Mouse (Mus musculus) liver, embryonic 12.5 days (tissue): ENCODE measurements around the gene Gfi1b. TPM values are rescaled to one million over a fixed set of nuclear protein-coding genes. Genes with fewer than 3 reads are reported as not detected.

Experiments used
- ATAC-seq: fragments of 200-750 bp; cut with Nextera tagmentation; 2 replicates; pipeline ENCODE4 v1.8.0; 2017; ENCODE audit warnings: moderate number of reproducible peaks, mild to moderate bottlenecking, moderate library complexity
- H3K27ac ChIP-seq: fragments of 300-500 bp; sonication (generic); 2 replicates; pipeline ENCODE4 v1.5.1; 2016; ENCODE audit warnings: mild to moderate bottlenecking
- H3K27me3 ChIP-seq: fragments of 300-500 bp; sonication (generic); replicated peaks from 2 replicates; pipeline ENCODE4 v1.6.1; 2016; ENCODE audit warnings: mild to moderate bottlenecking, moderate library complexity
- H3K36me3 ChIP-seq: fragments of 300-500 bp; sonication (generic); 2 replicates; pipeline ENCODE4 v1.6.1; 2016; ENCODE audit warnings: mild to moderate bottlenecking, moderate library complexity
- H3K4me1 ChIP-seq: fragments of 300-500 bp; sonication (generic); 2 replicates; pipeline ENCODE4 v1.6.1; 2016
- H3K4me2 ChIP-seq: fragments of 300-500 bp; sonication (generic); 2 replicates; pipeline ENCODE4 v1.6.1; 2016; ENCODE audit warnings: mild to moderate bottlenecking, moderate library complexity
- H3K4me3 ChIP-seq: fragments of 300-500 bp; sonication (generic); 2 replicates; pipeline ENCODE4 v1.5.1; 2016; ENCODE audit warnings: mild to moderate bottlenecking, moderate library complexity
- H3K9ac ChIP-seq: fragments of 300-500 bp; sonication (generic); 2 replicates; pipeline ENCODE4 v1.6.1; 2016; ENCODE audit warnings: mild to moderate bottlenecking, moderate library complexity
- H3K9me3 ChIP-seq: fragments of 300-500 bp; sonication (generic); replicated peaks from 2 replicates; pipeline ENCODE4 v1.6.1; 2016; ENCODE audit warnings: mild to moderate bottlenecking, moderate library complexity
- WGBS: fragments of 180-500 bp; shearing (Covaris S2); methylation state at CpG from one replicate; pipeline ENCODE4 v1.1.7; 2016; ENCODE audit not compliant: insufficient replicate concordance; 5-methylcytosine and 5-hydroxymethylcytosine counted together
- microRNA-seq: library from miRNA; unstranded; fragments of <30 nt; microRNA quantifications from one replicate; pipeline ENCODE4, GENCODE M21; 2017
- polyA plus RNA-seq: library from polyadenylated mRNA; unstranded; fragments of >200 nt; fragmentation: Nextera tagmentation; extraction: Ambion mirVana; gene quantifications from 2 replicates; pipeline ENCODE4 v1.2.1, GENCODE M21; 2016

Gfi1b gene
- polyA plus RNA-seq, 1 experiment from 2014 or later, result 117 TPM

DNA sequence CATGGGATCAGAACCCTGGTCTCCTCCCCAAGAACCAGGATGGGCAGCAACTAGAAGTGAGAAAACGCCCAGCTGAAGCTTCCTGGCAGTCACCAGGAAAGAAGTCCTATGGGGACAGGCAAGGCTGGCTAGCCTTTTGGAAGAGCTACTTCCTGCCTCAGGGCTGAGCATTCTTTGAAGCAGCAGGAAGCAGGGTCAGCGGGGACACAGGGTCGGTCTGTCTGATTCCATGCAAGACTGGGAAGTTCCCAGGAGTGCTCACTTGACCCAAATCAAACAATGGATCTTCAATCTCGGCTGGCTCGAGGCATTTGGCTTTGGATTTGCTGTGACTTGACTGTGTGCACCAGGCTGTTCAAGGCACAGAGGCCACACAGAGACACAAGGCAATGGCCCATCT, 55.2 kb downstream of the Gfi1b start:
- H3K27ac ChIP-seq, result no peak overlapping the region
- H3K4me1 ChIP-seq, result no peaks in the 10 kb centered on the region
- 57% methylated on average over 5 of the region's 5 CpGs for WGBS
- H3K4me3 ChIP-seq, result no peak overlapping the region
- peaks cover 61% of the 10 kb centered on the region for H3K36me3 ChIP-seq
- no peak for ATAC-seq
- no peaks in the 10 kb centered on the region for H3K9me3 ChIP-seq
- no peak overlapping the region for H3K9ac ChIP-seq
- H3K4me2 ChIP-seq, result no peak overlapping the region
- no peaks in the 10 kb centered on the region for H3K27me3 ChIP-seq

DNA sequence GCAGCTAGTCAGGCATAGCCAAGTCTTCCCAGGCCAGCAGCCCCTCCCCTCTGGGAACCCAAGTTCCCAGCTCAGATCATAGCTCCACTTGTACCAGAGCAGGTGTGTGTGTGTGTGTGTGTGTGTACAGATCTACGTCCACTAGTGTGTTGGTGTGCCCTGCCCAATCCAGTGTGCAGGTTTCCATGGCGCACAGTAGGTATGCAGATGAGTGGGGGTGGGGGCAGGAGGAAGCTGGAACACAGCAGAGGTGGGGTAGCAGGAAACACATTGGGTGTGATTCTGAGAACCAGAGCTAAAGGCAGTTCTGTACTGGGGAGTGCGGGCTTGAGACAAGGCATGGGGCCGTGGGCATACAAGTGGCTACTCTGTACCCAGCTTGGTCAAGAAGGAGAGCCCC, 57.4 kb downstream of the Gfi1b start:
- 69% methylated on average over 4 of the region's 4 CpGs for WGBS
- no peak overlapping the region for H3K4me3 ChIP-seq
- peaks cover 40% of the 10 kb centered on the region for H3K36me3 ChIP-seq
- no peaks in the 10 kb centered on the region for H3K4me1 ChIP-seq
- no peak overlapping the region for H3K4me2 ChIP-seq
- ATAC-seq, result no peak
- H3K9ac ChIP-seq, result no peak overlapping the region
- no peak overlapping the region for H3K27ac ChIP-seq
- no peaks in the 10 kb centered on the region for H3K27me3 ChIP-seq
- no peaks in the 10 kb centered on the region for H3K9me3 ChIP-seq

DNA sequence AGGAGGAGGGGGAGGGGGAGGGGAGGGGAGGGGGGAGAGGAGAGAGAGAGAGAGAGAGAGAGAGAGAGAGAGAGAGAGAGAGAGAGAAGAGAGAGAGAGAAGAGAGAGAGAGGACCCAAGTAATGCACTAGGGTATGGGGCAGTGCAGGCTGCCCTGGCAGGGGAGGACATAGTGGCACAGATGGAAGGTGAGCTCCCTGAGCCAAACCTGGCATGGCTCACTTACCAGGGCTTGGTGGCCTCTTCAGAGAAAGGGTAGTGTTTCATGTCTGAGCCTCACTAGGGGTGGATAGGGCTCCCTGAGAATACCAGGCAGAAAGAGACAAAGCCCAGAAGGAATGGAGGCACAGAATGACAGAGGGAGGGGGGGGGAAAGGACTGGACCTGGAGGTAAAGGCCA, 58.0 kb downstream of the Gfi1b start:
- ATAC-seq, result no peak
- no peak overlapping the region for H3K27ac ChIP-seq
- H3K4me1 ChIP-seq, result no peaks in the 10 kb centered on the region
- H3K9me3 ChIP-seq, result no peaks in the 10 kb centered on the region
- no peaks in the 10 kb centered on the region for H3K27me3 ChIP-seq
- H3K36me3 ChIP-seq, result peaks cover 34% of the 10 kb centered on the region
- H3K4me2 ChIP-seq, result no peak overlapping the region
- no peak overlapping the region for H3K9ac ChIP-seq
- H3K4me3 ChIP-seq, result no peak overlapping the region

DNA sequence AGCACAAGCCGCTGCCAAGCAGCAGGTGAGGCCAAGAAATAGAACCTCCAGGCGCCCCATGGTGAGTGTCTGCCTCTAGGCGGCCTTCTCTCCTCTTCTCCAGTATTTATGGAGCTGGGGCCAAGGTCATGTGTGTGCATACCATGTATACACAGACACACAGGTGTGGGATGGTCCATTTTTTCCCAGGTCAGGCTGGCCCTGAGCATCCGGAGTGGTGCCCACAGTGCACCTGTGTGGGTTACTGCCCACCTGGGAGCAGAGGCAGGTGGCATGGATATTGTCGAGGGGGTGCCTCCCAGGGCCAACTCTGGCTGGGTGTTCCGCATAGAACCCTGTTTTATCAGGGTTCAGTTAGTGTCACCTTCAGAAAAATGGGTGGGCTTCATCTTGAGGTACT, 58.5 kb downstream of the Gfi1b start, which contains the start of gene Cel:
Gene Cel, minus strand, starts transcription at position 101 of the 400 bp plus-strand sequence.
- Histone ChIP-seq H3K4me1 (no peaks in the 10 kb centered on the region), H3K36me3 (peaks cover 29% of the 10 kb centered on the region), H3K27me3 (no peaks in the 10 kb centered on the region), H3K4me2 (no peak within 1 kb of the TSS), H3K9me3 (no peaks in the 10 kb centered on the region), H3K9ac (no peak within 1 kb of the TSS), H3K27ac (no peak within 1 kb of the TSS), H3K4me3 (no peak within 1 kb of the TSS)
- ATAC-seq, result no peak
- 60% methylated on average over 6 of the region's 6 CpGs for WGBS

Small RNA genes within 50 kb of the gene (microRNA-seq; reads per million reads assigned to microRNA genes)
- not detected for gene Gm22824

Other genes starting within 250 kb of the Gfi1b start
- gene Ppp1r26, start 175.2 kb downstream of the Gfi1b start, polyA plus RNA-seq, result 0.37 and 0.42 TPM in 2 replicates
- not detected in 2 replicates for gene 1700007K13Rik, start 155.7 kb downstream of the Gfi1b start, polyA plus RNA-seq
- 39.8 and 41.0 TPM in 2 replicates for gene Mrps2, start 153.9 kb downstream of the Gfi1b start, polyA plus RNA-seq
- 0.37 and 0.39 TPM in 2 replicates for gene Gbgt1, start 125.1 kb downstream of the Gfi1b start, polyA plus RNA-seq
- gene Gm10134, start 115.9 kb downstream of the Gfi1b start, polyA plus RNA-seq, result 0.64 and 0.71 TPM in 2 replicates
- 4.3 and 5.5 TPM in 2 replicates for gene Ralgds, start 108.9 kb downstream of the Gfi1b start, polyA plus RNA-seq
- gene Cel, start 58.6 kb downstream of the Gfi1b start, polyA plus RNA-seq, result not detected in 2 replicates
- 24.9 and 26.3 TPM in 2 replicates for gene Gtf3c5, start 38.2 kb downstream of the Gfi1b start, polyA plus RNA-seq
- gene Tsc1, start 19.2 kb upstream of the Gfi1b start, polyA plus RNA-seq, result 12.5 and 13.6 TPM in 2 replicates
- 1.9 and 2.6 TPM in 2 replicates for gene Spaca9, start 77.7 kb upstream of the Gfi1b start, polyA plus RNA-seq
- gene Ak8, start 78.2 kb upstream of the Gfi1b start, polyA plus RNA-seq, result 0.14 and 0.35 TPM in 2 replicates
- gene Gtf3c4, start 218.4 kb upstream of the Gfi1b start, polyA plus RNA-seq, result 13.2 TPM in 2 replicates
- 11.8 and 11.9 TPM in 2 replicates for gene Ddx31, start 218.4 kb upstream of the Gfi1b start, polyA plus RNA-seq